Mouse (Mus musculus) gastrocnemius, adult 2 months (tissue): Measurements from ENCODE around the gene Bst2. TPM values are rescaled to one million over a fixed set of nuclear protein-coding genes. Genes with fewer than 3 reads are reported as not detected.
"Not testable (repeated sequence)": the region's sequence is repeated elsewhere in the genome, so short reads cannot be mapped to it uniquely, and the experiment has no call there.

ENCODE experiments used
- DNase-seq: peaks from one replicate; pipeline ENCODE4 v3.0.0; 2022
- H3K27ac ChIP-seq: fragments of 200-600 bp; 2 replicates; pipeline ENCODE4 v1.8.1; 2022; ENCODE audit warnings: mild to moderate bottlenecking
- H3K4me3 ChIP-seq: fragments of 200-600 bp; 2 replicates; pipeline ENCODE4 v1.8.1; 2022; ENCODE audit warnings: mild to moderate bottlenecking, moderate library complexity
- CTCF ChIP-seq: fragments of 200-600 bp; IDR thresholded peaks from 2 replicates; pipeline ENCODE4 v1.8.1; 2022; ENCODE audit warnings: antibody characterized with exemption, mild to moderate bottlenecking, moderate library complexity
- intact Hi-C: fragments of 180-260 bp; cut with DNase I; formaldehyde crosslinking; loops from one replicate; pipeline ENCODE4 v1.15.1; 2025
- total RNA-seq, 2 experiments: library from RNA; stranded (reverse); gene quantifications; 2 replicates each; pipeline ENCODE4 v1.2.3; 2021

The Bst2 gene
- total RNA-seq, 2 experiments from 2014 or later, result 4.3 to 8.3 TPM

GRCm38 (mm10) chr8:71528362-71529073 is 8.7 kb downstream of the Bst2 start:
- Histone ChIP-seq H3K27ac (peak overlapping the region; percentile 83), H3K4me3 (no peak overlapping the region)
- intact Hi-C loops, result no loop called here
- no peak for TF ChIP-seq CTCF
- peak; percentile 26 for DNase-seq

- no peak for DNase-seq
- TF ChIP-seq CTCF, result no peak
These were observed 9.9 kb downstream of the Bst2 start for GRCm38 (mm10) chr8:71527162-71527870.

GRCm38 (mm10) chr8:71526272-71526671 is 11.0 kb downstream of the Bst2 start:
- no peak for DNase-seq
- intact Hi-C loops, result no loop called here
- TF ChIP-seq CTCF, result no peak
- Histone ChIP-seq H3K4me3 (no peak overlapping the region), H3K27ac (peak overlapping the region; percentile 66)

More at GRCm38 (mm10) chr8:71527162-71527870, 9.9 kb downstream of the Bst2 start:
- intact Hi-C loops, result no loop called here
- H3K4me3 ChIP-seq, result no peak overlapping the region
- H3K27ac ChIP-seq, result peak overlapping the region; percentile 83

GRCm38 (mm10) chr8:71525226-71526050 is 11.8 kb downstream of the Bst2 start, which contains the start of gene Ccdc194:
Gene Ccdc194, minus strand, starts transcription at chr8:71525711.
- no peak for DNase-seq
- peak within 1 kb of the TSS; percentile 66 for H3K27ac ChIP-seq
- no peak for TF ChIP-seq CTCF
- no peak within 1 kb of the TSS for H3K4me3 ChIP-seq
- intact Hi-C loops, result no loop called here

GRCm38 (mm10) chr8:71521634-71522033 is 15.6 kb downstream of the Bst2 start:
- peak overlapping the region; percentile 40 for H3K4me3 ChIP-seq
- intact Hi-C loops, result loop anchor here (1.0 to 5.0 kb wide), 3 partner anchors 25 to 80 kb away; partner anchors contain the start of genes Ano8 and Gtpbp3
- DNase-seq, result peak; percentile 96
- TF ChIP-seq CTCF, result peak; percentile 99; the same call in 1 of the 2 replicates
- no peak overlapping the region for H3K27ac ChIP-seq

GRCm38 (mm10) chr8:71519037-71519825 is 18.0 kb downstream of the Bst2 start:
- H3K27ac ChIP-seq, H3K4me3 ChIP-seq, intact Hi-C loops: not testable (repeated sequence)
- TF ChIP-seq CTCF, result peak; percentile 64
- peak; percentile 68 for DNase-seq

- Histone ChIP-seq H3K27ac (no peak overlapping the region), H3K4me3 (no peak overlapping the region)
- intact Hi-C loops, result no loop called here
- no peak for TF ChIP-seq CTCF
- no peak for DNase-seq
These were observed 20.5 kb downstream of the Bst2 start for GRCm38 (mm10) chr8:71516786-71517185.

- DNase-seq, result no peak
- TF ChIP-seq CTCF, result peak; percentile 17; the same call in 1 of the 2 replicates
- Histone ChIP-seq H3K27ac (no peak overlapping the region), H3K4me3 (no peak overlapping the region)
- intact Hi-C loops, result no loop called here
These were observed 22.2 kb downstream of the Bst2 start for GRCm38 (mm10) chr8:71515043-71515442.

GRCm38 (mm10) chr8:71513018-71513754 is 24.1 kb downstream of the Bst2 start:
- H3K27ac ChIP-seq, result no peak overlapping the region

GRCm38 (mm10) chr8:71511644-71512043 is 25.6 kb downstream of the Bst2 start, which contains the start of gene Plvap:
Gene Plvap, minus strand, starts transcription at chr8:71511752.
- intact Hi-C loops, result no loop called here
- no peak for TF ChIP-seq CTCF
- Histone ChIP-seq H3K27ac (no peak within 1 kb of the TSS), H3K4me3 (peak within 1 kb of the TSS; percentile 27)
- no peak for DNase-seq

More at GRCm38 (mm10) chr8:71513018-71513754, 24.1 kb downstream of the Bst2 start:
- intact Hi-C loops, result no loop called here
- no peak overlapping the region for H3K4me3 ChIP-seq
- no peak; the same call in 1 of the 2 replicates for TF ChIP-seq CTCF
- no peak for DNase-seq

- intact Hi-C loops, result no loop called here
- no peak for TF ChIP-seq CTCF
- Histone ChIP-seq H3K4me3 (0 out of 2 replicates have a peak overlapping the region, but pooled peaks have one; percentile 5), H3K27ac (peak overlapping the region; percentile 48; the same call in 1 of the 2 replicates)
- DNase-seq, result no peak
These were observed 27.9 kb downstream of the Bst2 start for GRCm38 (mm10) chr8:71509316-71509715.
